Mouse (Mus musculus): ENCODE measurements around the gene Vegfb.
"Not testable (repeated sequence)": the region's sequence is repeated elsewhere in the genome, so short reads cannot be mapped to it uniquely, and the experiment has no call there.

Gene Vegfb

GRCm38 (mm10) chr19:6992011-6992858 is 4.8 kb upstream of the Vegfb start, which contains the start of gene Dnajc4:
Dnajc4 (minus strand) TSS chr19:6992572.
- peak; percentile 96 for DNase-seq (ENCODE audit: low read depth, low spot score)

- DNase-seq (ENCODE audit: low read depth, low spot score), result not testable (repeated sequence)
Measured at GRCm38 (mm10) chr19:6991166-6991565, 3.7 kb upstream of the Vegfb start.

- no peak for DNase-seq (ENCODE audit: low read depth, low spot score)
Measured at GRCm38 (mm10) chr19:6990712-6991111, 3.3 kb upstream of the Vegfb start.

- DNase-seq (ENCODE audit: low read depth, low spot score), result no peak
Measured at GRCm38 (mm10) chr19:6989251-6989650, 1.8 kb upstream of the Vegfb start.

- DNase-seq (ENCODE audit: low read depth, low spot score), result no peak
Measured at GRCm38 (mm10) chr19:6987904-6988285, 444 bp upstream of the Vegfb start.

- DNase-seq (ENCODE audit: low read depth, low spot score), result no peak
Measured at GRCm38 (mm10) chr19:6985951-6986708, 1.3 kb downstream of the Vegfb start.

GRCm38 (mm10) chr19:6985300-6985699 is 2.2 kb downstream of the Vegfb start:
- DNase-seq (ENCODE audit: low read depth, low spot score), result no peak

- DNase-seq (ENCODE audit: low read depth, low spot score), result no peak
Measured at GRCm38 (mm10) chr19:6983621-6984020, 3.8 kb downstream of the Vegfb start.

- no peak for DNase-seq (ENCODE audit: low read depth, low spot score)
Measured at GRCm38 (mm10) chr19:6981465-6981864, 6.0 kb downstream of the Vegfb start.

GRCm38 (mm10) chr19:6980381-6981093 is 6.9 kb downstream of the Vegfb start, which contains the start of gene Fkbp2:
Fkbp2 (minus strand) TSS chr19:6980501.
- peak; percentile 99 for DNase-seq (ENCODE audit: low read depth, low spot score)

GRCm38 (mm10) chr19:6979486-6980380 is 7.7 kb downstream of the Vegfb start:
- DNase-seq (ENCODE audit: low read depth, low spot score), result peak; percentile 99

GRCm38 (mm10) chr19:6979001-6979479 is 8.4 kb downstream of the Vegfb start:
- DNase-seq (ENCODE audit: low read depth, low spot score), result no peak

- DNase-seq (ENCODE audit: low read depth, low spot score), result no peak
Measured at GRCm38 (mm10) chr19:6978639-6978974, 8.8 kb downstream of the Vegfb start.

- DNase-seq (ENCODE audit: low read depth, low spot score), result no peak
Measured at GRCm38 (mm10) chr19:6977759-6978638, 9.5 kb downstream of the Vegfb start.

GRCm38 (mm10) chr19:6975537-6976521 is 11.6 kb downstream of the Vegfb start, which contains the start of gene Plcb3:
Plcb3 (minus strand) TSS chr19:6976470.
- no peak for DNase-seq (ENCODE audit: low read depth, low spot score)

- DNase-seq (ENCODE audit: low read depth, low spot score), result peak; percentile 84
Measured at GRCm38 (mm10) chr19:6974211-6975205, 12.9 kb downstream of the Vegfb start, which contains the start of gene Ppp1r14b. Ppp1r14b (plus strand) TSS chr19:6974968.

- DNase-seq (ENCODE audit: low read depth, low spot score), result no peak
Measured at GRCm38 (mm10) chr19:6973581-6974190, 13.8 kb downstream of the Vegfb start.
